Mouse (Mus musculus) c-Kit-positive CD71-positive TER-119-positive erythroid progenitor cells, embryonic 14.5 days (primary cell): ENCODE measurements around the gene Tubd1.
"Not testable (repeated sequence)": the region's sequence is repeated elsewhere in the genome, so short reads cannot be mapped to it uniquely, and the experiment has no call there.

Source experiments
- DNase-seq: peaks from one replicate; pipeline ENCODE4 v3.0.0-alpha.2; 2013; ENCODE audit warnings: low spot score

Gene Tubd1

DNA sequence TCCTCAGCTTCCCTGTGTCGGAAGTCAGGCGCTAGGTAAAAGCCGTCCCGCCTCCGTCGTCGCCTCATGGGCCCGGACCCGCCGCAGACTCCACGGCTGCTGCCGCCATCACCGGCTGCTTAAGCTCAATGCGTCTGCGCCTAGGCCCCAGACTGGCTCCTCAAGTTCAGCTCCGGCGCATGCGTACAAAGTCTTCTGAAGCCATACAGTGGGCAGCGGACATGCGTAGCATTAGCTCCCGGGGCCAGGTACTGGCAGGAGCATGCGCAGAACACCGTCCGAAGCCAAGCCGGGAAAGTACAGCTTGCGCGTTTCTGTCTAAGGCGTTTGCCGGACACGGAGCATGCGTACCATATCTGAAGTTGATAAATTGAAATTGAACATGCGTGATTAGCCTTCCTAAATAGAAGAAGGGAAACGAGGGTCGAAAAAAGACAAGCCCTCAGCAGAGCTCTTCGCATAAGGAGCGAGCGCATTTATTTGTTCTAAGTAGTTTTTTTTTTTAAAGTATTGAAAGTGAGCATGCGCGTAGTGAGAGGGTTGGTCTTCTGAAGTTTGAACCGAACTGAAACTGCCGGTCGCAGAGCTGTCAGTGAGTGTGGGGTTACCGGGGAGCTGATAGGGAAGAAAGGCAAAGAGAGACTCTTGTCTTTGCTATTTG lies at the start of gene Tubd1, which contains the start of gene Rps6kb1:
TSS of gene Tubd1 (plus strand) at position 353 of the 661 bp plus-strand sequence.
TSS of gene Rps6kb1 (minus strand) at position 167 of the 661 bp plus-strand sequence.
- peak; percentile 100 for DNase-seq

DNA sequence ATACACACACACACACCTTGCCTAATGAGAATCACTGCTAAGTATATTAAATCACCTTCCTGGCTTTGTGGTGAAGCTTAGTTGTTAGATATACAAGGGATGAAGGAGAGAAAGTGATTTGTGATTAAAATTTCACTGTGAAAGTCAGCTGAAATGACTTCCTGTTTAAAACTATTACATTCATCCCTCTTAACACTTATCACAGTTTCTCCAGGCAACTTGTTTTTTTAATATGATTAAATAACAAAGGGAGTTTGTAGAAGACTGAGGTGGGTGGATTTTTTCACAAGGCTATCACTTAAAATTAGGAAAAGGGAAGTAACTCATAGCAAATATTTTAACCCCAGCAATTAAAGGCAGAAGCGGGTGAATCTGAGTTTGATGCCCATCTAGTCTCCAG lies 47.4 kb upstream of the Tubd1 start:
- no peak for DNase-seq

DNA sequence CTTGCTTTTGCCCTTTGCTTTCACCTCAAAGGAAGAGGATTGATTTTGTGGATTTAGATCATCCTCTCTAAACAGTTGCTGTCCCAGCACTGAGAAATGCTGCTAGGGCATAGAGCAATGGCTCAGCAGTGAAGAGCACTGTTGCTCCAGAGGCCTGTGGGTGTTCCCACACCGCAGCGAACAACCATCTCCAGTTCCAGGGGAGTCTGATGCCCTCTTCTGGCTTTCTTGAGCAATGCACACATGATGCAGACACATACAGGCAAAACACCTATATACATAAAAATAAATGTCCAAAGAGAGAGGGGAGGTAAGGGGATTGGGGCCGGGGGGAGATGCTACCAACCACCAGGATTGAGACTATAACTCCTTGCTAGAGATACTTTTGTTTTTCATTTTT lies 46.9 kb upstream of the Tubd1 start:
- peak; percentile 12 for DNase-seq

DNA sequence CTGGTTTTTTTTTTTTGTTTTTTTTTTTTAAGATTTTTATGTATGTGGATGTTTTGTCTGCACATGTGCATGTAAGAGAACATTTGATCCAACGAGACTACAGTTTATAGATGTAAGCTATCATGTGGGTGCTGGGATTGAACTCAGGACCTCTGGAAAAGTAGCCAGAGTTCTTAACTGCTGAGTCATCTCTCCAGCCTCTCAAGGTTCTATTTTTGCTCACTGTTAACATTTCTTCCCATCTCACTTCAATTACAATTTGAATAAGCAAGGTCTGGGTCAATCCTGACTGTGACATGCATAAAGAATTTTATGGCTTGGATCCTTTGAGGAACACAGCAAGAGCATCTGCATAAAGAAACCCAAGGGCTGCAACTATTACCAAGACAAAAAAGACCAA lies 44.0 kb upstream of the Tubd1 start:
- no peak for DNase-seq

DNA sequence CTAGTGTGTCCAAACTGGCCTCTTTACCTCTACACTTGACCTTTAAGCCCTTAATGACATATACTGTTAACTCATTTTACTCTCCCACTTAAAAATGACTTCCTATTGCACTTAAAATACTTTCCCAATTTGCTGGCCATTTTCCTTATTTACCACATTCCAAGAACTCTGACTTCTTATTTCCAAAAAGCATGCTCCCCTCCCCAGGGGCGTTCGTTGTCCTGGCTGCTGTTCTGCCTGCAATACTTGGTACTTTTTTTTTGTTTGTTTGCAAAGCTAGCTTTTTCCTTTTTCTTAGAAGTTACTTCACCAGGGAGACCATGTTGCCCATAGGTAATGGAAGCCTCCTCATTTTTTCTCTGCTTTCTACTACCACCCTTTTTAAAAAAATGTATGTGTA lies 41.7 kb upstream of the Tubd1 start:
- no peak for DNase-seq

DNA sequence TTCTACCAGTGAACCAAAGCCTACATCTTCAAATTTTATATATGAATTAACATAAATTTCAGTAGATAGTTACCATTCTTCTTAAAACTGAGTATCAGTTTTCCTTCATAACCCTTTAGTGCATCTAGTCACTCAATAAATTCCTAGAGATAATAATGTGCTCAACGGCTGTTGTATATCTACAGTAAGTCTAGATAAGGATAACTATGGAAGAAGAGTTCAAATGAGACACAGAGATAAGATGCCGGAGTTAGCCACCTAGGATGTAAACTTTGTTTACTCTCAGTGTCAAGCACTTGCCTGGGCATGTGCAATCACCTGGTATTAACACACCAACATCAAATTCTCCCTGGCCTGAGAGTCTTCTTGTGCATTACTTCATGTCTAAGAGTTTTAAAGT lies 37.5 kb upstream of the Tubd1 start:
- DNase-seq = no peak

DNA sequence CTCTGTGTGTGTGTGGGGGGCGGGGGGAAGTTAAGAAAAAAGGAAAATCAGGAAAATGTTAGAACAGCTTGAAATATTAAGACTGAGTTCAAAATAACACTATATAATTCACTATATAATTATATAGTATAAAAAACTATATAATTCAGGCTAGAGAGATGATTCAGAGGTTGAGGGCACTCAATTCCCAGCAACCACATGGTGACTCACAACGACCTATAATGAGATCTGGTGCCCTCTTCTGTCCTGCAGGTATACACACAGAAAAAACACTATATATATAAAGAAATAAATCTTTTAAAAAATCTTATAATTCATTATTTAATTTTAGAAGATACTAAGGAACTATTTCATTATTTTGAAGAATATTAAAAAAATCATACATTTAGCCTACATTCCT lies 36.8 kb upstream of the Tubd1 start:
- DNase-seq = no peak

DNA sequence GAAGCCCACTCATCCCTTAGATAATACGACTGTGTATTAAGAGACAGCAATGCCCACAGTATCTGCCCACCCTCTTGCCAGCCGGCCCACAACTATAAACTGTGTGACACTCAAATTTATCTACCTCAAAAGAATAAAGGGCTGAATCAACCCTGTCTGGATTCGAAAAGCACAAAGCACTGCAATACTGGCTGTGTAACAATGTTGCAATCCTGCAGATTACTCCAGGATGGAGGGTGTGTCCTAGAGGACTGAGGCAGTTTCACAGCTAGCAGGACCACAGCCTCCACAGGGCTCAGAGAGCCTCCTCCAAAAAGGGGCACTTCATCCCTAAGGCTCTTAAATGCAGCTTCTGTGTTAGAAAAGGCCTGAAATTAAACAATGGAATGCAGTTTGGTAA lies 28.2 kb upstream of the Tubd1 start:
- no peak for DNase-seq

DNA sequence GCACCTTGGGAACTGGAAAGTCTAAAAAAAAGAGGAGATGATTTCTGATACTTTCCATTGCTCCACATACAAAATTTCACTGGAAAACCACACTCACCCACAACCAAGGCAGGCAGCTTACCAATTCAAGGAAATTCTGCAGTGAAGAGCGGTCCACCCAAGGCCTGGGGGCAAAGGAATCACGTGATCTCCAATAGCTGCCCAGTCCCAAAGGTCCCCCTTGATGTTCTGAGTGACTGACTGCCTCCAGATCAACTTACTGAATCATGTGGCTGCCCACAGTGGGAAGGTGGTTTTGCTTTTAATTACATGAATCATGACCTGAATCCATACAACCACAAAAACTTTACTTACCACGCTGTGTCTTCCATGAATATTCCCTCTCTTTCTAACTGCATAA lies 27.6 kb upstream of the Tubd1 start:
- no peak for DNase-seq

DNA sequence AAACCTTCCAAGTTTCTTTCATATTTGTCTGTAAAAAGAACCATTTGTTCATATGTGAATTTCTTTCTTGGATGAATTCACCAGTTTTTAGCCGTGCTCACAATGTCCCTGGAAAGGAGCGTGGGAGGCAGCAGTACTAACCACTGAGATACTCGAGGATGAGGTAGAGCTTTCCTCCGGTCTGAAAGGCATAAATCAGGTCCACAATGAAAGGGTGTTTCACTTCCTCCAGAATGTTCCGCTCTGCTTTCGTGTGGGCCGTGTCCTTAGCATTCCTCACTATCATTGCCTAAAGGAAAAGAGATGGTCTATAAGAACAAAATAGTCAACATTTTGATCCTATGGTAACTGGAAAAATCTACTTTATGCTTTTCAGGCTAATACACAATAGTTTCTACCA lies 25.0 kb upstream of the Tubd1 start:
- DNase-seq = no peak

DNA sequence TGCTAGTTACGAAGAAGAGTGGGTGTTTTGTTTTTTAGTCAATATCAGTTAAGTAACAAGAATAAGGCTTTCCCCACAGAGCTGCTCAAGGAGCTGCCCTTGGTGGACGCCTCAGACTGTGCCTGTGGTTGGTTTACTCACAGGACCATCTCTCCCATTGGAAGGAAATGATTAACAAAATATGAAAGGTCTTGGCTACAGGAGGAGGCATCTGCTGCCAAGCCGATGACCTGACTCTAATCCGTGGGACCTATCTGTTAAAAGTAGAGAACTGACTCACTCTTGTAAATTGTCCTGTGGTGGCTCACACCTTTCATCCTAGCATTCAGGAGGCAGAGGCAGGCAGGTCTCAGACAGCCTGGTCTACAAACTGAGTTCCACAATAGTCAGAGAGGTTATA lies 17.3 kb upstream of the Tubd1 start:
- DNase-seq = no peak

DNA sequence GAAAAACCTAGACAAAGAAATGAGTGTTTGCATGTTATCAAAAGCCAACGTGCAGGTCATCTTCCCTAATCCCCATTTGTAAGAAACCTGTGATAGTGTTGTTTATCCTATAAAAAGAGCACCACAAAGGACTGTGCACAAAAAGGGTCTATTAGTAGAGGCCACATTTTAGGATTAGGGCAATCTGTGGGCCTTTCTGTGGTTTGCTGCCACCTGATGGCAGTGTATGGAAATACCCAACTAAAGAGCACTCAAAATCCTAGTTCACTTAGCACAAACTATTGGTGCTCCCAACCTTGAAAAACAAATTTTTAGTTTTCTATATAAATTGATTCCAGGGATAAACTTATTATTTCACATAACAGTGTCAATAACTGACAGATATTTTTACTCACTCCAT lies 12.0 kb upstream of the Tubd1 start:
- peak; percentile 37 for DNase-seq

DNA sequence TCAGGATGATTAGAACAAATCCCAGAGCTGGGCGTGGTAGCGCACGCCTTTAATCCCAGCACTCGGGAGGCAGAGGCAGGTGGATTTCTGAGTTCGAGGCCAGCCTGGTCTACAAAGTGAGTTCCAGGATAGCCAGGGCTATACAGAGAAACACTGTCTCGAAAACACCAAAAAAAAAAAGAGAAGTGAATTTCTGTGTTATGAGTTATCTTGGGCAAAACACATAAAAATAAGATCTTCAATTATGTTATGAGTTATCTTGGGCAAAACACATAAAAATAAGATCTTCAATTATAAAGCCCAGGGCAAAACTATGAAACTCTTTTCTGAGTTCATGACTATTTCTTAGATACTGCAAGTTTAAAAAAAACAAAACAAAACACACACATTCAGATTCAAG lies 11.5 kb upstream of the Tubd1 start:
- DNase-seq = not testable (repeated sequence)

DNA sequence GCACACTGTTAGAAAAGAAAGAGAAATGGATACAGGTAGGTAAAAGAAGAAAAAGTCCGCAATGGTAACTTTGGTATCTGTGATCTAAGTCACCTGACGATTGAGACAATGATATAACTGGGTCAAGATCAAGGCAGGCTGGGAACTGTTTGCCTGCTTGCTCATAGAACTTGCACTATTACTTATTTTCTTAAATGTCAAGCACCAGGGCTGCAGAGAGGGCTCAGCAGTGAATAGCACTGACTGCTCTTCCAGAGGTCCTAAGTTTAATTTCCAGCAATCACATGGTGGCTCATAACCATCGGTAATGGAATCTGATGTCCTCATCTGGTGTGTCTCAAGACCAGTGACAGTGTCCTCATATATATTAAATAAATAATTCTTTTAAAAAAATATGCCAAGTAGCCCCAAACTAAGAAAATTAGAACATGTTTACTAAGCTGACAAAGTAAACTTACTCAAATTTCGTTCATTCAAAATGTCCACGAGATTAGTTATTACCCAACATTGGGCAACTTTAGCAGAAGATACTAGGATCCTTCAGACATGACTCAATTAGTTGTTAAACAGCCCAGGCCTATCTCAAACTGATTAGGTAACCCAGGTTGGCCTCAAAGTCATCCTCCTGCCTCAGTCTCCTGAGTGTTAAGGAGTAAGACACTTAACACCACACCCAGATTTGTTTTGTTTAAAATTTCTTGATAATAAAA lies 10.4 kb upstream of the Tubd1 start:
- no peak for DNase-seq

DNA sequence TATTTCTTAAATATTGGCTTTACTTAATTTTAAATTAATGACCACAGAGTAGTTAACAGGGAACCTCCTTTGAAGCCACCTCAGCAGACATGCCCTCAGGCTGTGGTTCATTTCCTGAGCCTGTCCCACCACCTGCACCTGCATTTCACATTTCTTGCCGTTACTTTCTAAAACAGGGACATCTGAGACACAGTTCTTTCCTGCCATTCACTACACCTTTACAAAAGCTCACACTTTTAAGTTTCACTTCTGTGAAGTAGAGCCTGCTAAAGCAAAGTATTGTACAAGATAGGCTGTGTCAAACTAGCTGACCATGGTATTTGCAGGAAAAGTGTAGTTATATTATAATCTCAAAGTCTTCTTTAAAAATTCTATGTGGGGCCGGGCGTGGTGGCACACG lies 6.0 kb upstream of the Tubd1 start:
- DNase-seq = no peak

DNA sequence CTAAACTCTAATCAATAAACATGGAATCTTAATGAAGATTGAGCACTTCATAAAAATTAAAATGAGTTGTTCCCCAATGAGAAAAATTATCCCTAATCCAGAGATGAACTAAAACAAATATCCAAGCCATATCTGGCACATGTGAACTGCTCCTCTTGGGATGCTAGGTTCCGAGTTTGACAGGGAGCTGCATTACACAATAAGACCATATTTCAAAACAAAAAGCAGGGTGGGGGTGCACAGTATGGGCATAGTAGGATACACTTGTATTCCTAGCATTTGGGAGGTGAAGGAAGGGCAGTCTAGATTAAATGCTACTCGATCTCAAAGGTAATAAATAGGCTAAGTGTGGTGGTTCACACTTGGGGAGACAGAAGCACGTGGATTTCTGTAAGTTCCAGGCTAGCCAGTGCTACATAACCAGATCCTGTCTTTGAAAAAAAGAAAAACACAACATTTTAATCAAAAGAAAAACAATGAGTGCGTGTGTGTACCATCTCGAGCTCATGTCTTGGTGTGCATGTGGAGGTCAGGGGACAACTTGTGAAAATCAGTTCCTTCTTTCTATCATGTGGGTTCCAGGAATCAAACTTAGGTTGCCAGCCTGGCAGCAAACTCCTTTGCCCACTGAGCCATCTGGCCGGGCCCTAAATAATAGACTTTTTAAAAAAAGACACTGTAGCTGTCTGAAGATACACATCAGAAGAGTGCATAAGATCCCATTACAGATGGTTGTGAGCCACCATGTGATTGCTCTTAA lies 4.9 kb upstream of the Tubd1 start:
- no peak for DNase-seq

DNA sequence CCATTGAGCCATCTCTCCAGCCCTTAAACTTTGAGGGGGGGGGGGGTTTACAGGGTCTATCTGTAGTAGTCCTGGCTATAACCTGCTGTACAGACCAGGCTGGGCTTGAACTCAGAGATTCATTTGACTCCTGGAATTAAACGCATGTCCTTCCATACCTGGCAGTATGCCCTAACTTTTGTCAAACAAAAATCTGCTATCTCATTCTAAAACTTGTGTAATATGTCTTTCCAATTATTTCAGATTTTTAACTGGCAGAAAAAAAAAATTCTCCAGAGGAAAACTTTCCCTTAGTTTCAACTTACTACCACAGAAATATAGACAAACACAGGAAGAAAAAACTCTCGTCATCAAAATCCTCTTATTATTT lies 4.3 kb upstream of the Tubd1 start:
- no peak for DNase-seq

DNA sequence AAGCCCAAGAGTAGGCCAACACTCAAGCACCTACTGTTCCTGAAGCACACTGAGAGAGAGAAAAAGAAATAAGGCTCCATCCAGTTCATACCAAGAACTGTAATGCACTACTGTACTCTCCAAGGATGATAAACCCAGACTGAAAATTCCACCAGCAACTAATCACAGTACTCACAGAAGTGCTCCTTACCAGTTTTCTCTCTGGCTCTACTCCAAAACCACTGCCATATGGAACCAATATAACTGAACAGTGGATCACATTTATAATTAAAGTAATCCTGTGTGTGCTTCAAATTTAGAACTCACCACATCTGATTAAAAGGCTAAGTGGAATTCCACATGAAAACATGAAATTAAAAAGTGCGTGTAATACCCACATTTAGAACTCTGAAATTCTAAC lies 1.9 kb upstream of the Tubd1 start:
- DNase-seq = no peak

DNA sequence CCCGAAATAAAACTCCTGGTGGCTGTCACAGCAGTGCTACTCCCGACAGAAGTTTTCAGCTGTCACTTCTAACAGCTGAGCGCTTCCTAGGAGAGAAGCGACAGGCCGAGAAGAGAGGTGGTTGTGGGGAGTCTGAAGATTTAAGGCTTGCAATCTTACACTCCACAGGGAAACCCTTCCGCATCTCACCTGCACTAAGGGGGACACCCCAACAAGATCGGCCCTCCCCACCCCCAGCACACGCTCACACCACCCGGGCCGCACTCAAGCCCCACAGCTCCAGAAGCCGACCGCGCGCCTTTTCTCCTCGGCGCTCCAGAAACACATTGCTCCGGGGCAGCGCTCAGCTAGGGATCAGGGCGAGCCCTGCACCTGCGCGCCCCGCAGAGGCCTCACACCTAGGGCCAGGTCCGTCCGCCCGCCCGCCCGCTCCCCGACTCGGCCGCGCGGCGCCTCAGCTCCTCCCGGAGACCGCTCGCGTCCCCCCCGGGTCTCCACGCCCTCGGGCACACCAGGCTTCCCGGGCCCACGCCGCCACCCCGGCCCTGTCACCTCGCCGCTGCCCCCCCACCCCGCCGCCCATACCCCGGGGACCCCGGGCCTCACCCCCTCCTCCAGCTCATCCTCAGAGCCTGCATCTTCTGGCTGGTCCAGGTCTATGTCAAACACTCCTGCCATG lies 692 bp upstream of the Tubd1 start:
- DNase-seq = peak; percentile 35

DNA sequence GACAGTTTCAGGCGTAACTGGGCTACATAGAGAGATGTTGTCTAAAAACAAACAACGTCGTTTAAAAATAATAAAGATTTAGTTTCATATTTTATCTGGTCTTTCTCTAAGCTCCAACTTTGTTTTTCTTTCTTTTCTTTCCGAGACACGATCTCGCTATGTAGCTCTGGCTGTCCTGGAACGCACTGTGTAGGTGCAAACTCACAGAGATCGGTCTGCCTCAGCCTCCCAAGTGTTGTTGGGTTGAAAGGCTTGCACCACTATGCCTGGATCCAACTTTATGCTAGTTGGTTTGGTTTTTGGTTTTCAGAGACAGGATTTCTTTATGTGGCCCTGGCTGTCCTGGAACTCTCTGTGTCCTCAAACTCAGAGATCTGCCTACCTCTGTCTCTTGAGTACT lies 765 bp downstream of the Tubd1 start:
- peak; percentile 26 for DNase-seq

DNA sequence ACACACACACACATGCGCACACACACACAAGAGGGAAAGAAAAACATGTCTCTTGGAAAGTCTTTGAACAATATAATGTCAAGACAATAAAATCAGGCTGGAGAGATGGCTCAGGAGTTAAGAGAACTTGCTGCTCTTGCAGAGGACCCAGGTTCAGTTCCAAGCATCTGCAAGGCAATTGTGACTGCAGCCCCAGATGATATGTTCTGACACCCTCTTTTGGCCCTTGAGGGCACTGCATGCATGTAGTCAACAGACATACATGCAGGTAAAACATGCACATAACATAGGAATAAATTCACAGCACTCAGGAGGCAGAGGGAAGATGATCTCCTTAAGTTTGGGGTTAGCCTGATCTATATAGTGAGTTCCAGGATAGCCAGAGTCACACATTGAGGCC lies 2.6 kb downstream of the Tubd1 start:
- DNase-seq = no peak

DNA sequence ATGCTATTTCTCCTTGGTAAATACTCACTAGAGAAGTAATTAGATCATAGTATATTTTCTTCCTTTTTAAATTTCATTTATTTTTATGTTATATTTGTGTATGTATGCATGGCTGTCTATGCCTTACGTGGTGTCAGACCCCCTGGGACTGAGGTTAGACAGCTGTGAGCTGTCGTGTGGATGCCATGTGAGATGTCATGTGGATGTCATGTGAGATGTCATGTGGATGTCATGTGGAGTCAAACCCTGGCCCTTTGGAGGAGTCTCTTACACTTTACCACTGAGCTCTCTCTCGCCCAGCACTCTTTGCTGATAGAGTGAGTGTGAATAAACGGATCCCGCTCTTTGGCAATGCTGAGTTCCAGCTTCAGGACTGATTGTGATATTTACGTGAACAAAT lies 8.7 kb downstream of the Tubd1 start:
- DNase-seq = no peak

DNA sequence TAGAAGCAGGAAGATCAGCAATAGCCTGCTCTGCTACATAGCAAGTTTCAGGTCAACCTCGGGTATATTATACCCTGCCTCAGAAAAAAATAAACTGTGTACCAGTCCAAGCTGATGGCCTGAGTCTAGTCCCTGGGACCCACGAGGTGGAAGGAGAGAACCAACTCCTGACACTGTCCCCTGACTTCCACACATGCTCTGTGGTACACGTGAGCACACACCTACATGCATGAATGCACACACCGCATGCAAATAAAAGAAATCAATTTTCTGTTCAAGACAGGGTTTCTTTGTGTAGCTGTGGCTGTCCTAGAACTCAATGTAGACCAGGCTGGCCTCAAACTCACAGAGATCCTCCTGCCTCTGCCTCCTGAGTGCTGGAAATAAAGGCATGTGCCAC lies 13.5 kb downstream of the Tubd1 start:
- no peak for DNase-seq
